Mouse (Mus musculus): Measurements from ENCODE around the gene Prss48.

Prss48 gene

GRCm38 (mm10) chr3:86004751-86005150 is 2.5 kb upstream of the Prss48 start:
- 93% methylated on average over 10 of the region's 10 CpGs for WGBS

- WGBS: 89% methylated on average over 5 of the region's 5 CpGs
These were observed 649 bp upstream of the Prss48 start for GRCm38 (mm10) chr3:86002940-86003339.

GRCm38 (mm10) chr3:86001271-86001670 is 1.0 kb downstream of the Prss48 start:
- WGBS: 93% methylated on average over 3 of the region's 3 CpGs

GRCm38 (mm10) chr3:85994645-85995044 is 7.6 kb downstream of the Prss48 start:
- WGBS: 77% methylated on average over 4 of the region's 4 CpGs

GRCm38 (mm10) chr3:85993744-85994143 is 8.5 kb downstream of the Prss48 start:
- 73% methylated on average over 11 of the region's 11 CpGs for WGBS

- WGBS: 67% methylated on average over 5 of the region's 5 CpGs
These were observed 10.5 kb downstream of the Prss48 start for GRCm38 (mm10) chr3:85991802-85992156.

GRCm38 (mm10) chr3:85991140-85991801 is 11.0 kb downstream of the Prss48 start:
- whole genome bisulfite sequencing: 72% methylated on average over 6 of the region's 6 CpGs

- 93% methylated on average over 2 of the region's 2 CpGs for WGBS
These were observed 15.1 kb downstream of the Prss48 start for GRCm38 (mm10) chr3:85987225-85987624.

GRCm38 (mm10) chr3:85984537-85984936 is 17.8 kb downstream of the Prss48 start:
- WGBS: 74% methylated on average over 6 of the region's 6 CpGs

GRCm38 (mm10) chr3:85981761-85982160 is 20.5 kb downstream of the Prss48 start:
- WGBS: 79% methylated on average over 3 of the region's 3 CpGs

- 73% methylated on average over 4 of the region's 4 CpGs for WGBS
These were observed 22.3 kb downstream of the Prss48 start for GRCm38 (mm10) chr3:85980036-85980435.

GRCm38 (mm10) chr3:85974451-85974850 is 27.8 kb downstream of the Prss48 start:
- WGBS: 80% methylated on average over 4 of the region's 4 CpGs

- WGBS: 91% methylated on average over 10 of the region's 10 CpGs
These were observed 28.7 kb downstream of the Prss48 start for GRCm38 (mm10) chr3:85973376-85974140.

- WGBS: 3% methylated on average over 13 of the region's 13 CpGs
These were observed 30.7 kb downstream of the Prss48 start for GRCm38 (mm10) chr3:85971599-85971975.

- WGBS: under 1% methylated on average over 70 of the region's 73 CpGs
These were observed 31.3 kb downstream of the Prss48 start, which contains the start of gene Sh3d19 for GRCm38 (mm10) chr3:85970742-85971598. Sh3d19 (plus strand) TSS chr3:85971109.

GRCm38 (mm10) chr3:85969040-85969439 is 33.3 kb downstream of the Prss48 start:
- 90% methylated on average over 8 of the region's 8 CpGs for WGBS

GRCm38 (mm10) chr3:85965479-85965878 is 36.8 kb downstream of the Prss48 start:
- 94% methylated on average over 4 of the region's 4 CpGs for WGBS

- WGBS: 38% methylated on average over 5 of the region's 5 CpGs
These were observed 41.2 kb downstream of the Prss48 start for GRCm38 (mm10) chr3:85961134-85961533.

- 94% methylated on average over 1 of the region's 1 CpGs for WGBS
These were observed 42.6 kb downstream of the Prss48 start for GRCm38 (mm10) chr3:85959669-85960068.

- 95% methylated on average over 5 of the region's 5 CpGs for WGBS
These were observed 46.6 kb downstream of the Prss48 start for GRCm38 (mm10) chr3:85955704-85956103.

GRCm38 (mm10) chr3:85955269-85955668 is 47.0 kb downstream of the Prss48 start:
- 75% methylated on average over 9 of the region's 9 CpGs for WGBS

GRCm38 (mm10) chr3:85952696-85953283 is 49.5 kb downstream of the Prss48 start:
- 92% methylated on average over 10 of the region's 10 CpGs for WGBS

All from cerebral cortex, adult 2 months (tissue).